In genomic region chr13:45576185-45576584, GRCm38 (mm10) we compare ENCODE assay signal across 8 mouse cellular contexts.
A peak's percentile ranks its signal among the peaks of the same experiment; 100 is the strongest.
DNase-seq lines count a peak whose midpoint lies in the region; ATAC-seq lines count a peak whose summit lies in the region.

No protein-coding gene starts in this region.

- H3K4me2 ChIP-seq in forebrain, embryonic 14.5 days (ENCODE audit: low read length): no peak overlapping the region
- no peak overlapping the region for H3K4me2 ChIP-seq in forebrain, embryonic 12.5 days
- no peak overlapping the region for H3K4me2 ChIP-seq in hindbrain, embryonic 12.5 days (replicated peaks)
- no peak overlapping the region for H3K4me2 ChIP-seq in limb, embryonic 15.5 days

- H3K36me3 ChIP-seq in forebrain, embryonic 14.5 days (ENCODE audit: control insufficient read depth, insufficient read depth, low read length): no peaks in the 10 kb centered on the region
- no peaks in the 10 kb centered on the region for H3K36me3 ChIP-seq in forebrain, embryonic 12.5 days (replicated peaks)
- H3K36me3 ChIP-seq in hindbrain, embryonic 12.5 days: no peaks in the 10 kb centered on the region
- H3K36me3 ChIP-seq in limb, embryonic 15.5 days: no peaks in the 10 kb centered on the region

- H3K27ac ChIP-seq in forebrain, embryonic 14.5 days (ENCODE audit: low read depth, low read length): peak overlapping the region; percentile 21; the same call in 1 of the 2 replicates
- H3K27ac ChIP-seq in forebrain, embryonic 12.5 days: no peak overlapping the region
- 0 out of 2 replicates have a peak overlapping the region, but pooled peaks have one; percentile 17 for H3K27ac ChIP-seq in hindbrain, embryonic 12.5 days
- H3K27ac ChIP-seq in limb, embryonic 15.5 days: peak overlapping the region; percentile 67; the same call in 1 of the 2 replicates

- H3K4me3 ChIP-seq in forebrain, embryonic 14.5 days (ENCODE audit: low read depth, low read length): no peak overlapping the region
- no peak overlapping the region for H3K4me3 ChIP-seq in forebrain, embryonic 12.5 days (replicated peaks)
- H3K4me3 ChIP-seq in hindbrain, embryonic 12.5 days: no peak overlapping the region
- no peak overlapping the region for H3K4me3 ChIP-seq in limb, embryonic 15.5 days

- DNase-seq in forebrain, embryonic 14.5 days (ENCODE audit: low spot score): no peak
- peak; percentile 83 for DNase-seq in gastrocnemius, adult 18-20 months (ENCODE audit: low spot score)
- no peak for DNase-seq in right cerebral cortex, postnatal 14 days
- DNase-seq in thymus, postnatal 0 days (ENCODE audit: low spot score): no peak
- DNase-seq in right cerebral cortex, postnatal 4 days: no peak

- H3K4me1 ChIP-seq in forebrain, embryonic 14.5 days (ENCODE audit: control insufficient read depth, insufficient read depth, low read length): no peaks in the 10 kb centered on the region
- H3K4me1 ChIP-seq in forebrain, embryonic 12.5 days: peaks cover 8% of the 10 kb centered on the region; the same call in 1 of the 2 replicates
- peaks cover 23% of the 10 kb centered on the region for H3K4me1 ChIP-seq in hindbrain, embryonic 12.5 days
- H3K4me1 ChIP-seq in limb, embryonic 15.5 days: peaks cover 15% of the 10 kb centered on the region; the same call in 1 of the 2 replicates

- ATAC-seq in forebrain, embryonic 14.5 days: no peak
- ATAC-seq in forebrain, embryonic 12.5 days (ENCODE audit: low FRiP score): no peak
- no peak for ATAC-seq in hindbrain, embryonic 12.5 days (ENCODE audit: low FRiP score)
- ATAC-seq in limb, embryonic 15.5 days (ENCODE audit: insufficient number of reproducible peaks, low FRiP score, low TSS enrichment, low read depth): no peak

- H3K9me3 ChIP-seq in forebrain, embryonic 14.5 days (replicated peaks; ENCODE audit: control insufficient read depth, low read length): no peaks in the 10 kb centered on the region
- H3K9me3 ChIP-seq in forebrain, embryonic 12.5 days: no peaks in the 10 kb centered on the region
- no peaks in the 10 kb centered on the region for H3K9me3 ChIP-seq in hindbrain, embryonic 12.5 days (replicated peaks)
- H3K9me3 ChIP-seq in limb, embryonic 15.5 days: no peaks in the 10 kb centered on the region

- 83% methylated on average over 4 of the region's 4 CpGs for WGBS in forebrain, embryonic 14.5 days
- WGBS in forebrain, embryonic 12.5 days: 91% methylated on average over 4 of the region's 4 CpGs
- 69% methylated on average over 4 of the region's 4 CpGs for WGBS in hindbrain, embryonic 12.5 days
- WGBS in limb, embryonic 15.5 days: 64% methylated on average over 4 of the region's 4 CpGs

- H3K27me3 ChIP-seq in forebrain, embryonic 14.5 days (replicated peaks; ENCODE audit: control insufficient read depth, insufficient read depth, low read length): no peaks in the 10 kb centered on the region
- no peaks in the 10 kb centered on the region for H3K27me3 ChIP-seq in forebrain, embryonic 12.5 days
- no peaks in the 10 kb centered on the region for H3K27me3 ChIP-seq in hindbrain, embryonic 12.5 days
- no peaks in the 10 kb centered on the region for H3K27me3 ChIP-seq in limb, embryonic 15.5 days

- no peak overlapping the region for H3K9ac ChIP-seq in forebrain, embryonic 14.5 days (ENCODE audit: low read length)
- H3K9ac ChIP-seq in forebrain, embryonic 12.5 days: no peak overlapping the region
- no peak overlapping the region for H3K9ac ChIP-seq in hindbrain, embryonic 12.5 days
- no peak overlapping the region for H3K9ac ChIP-seq in limb, embryonic 15.5 days
